Mouse (Mus musculus): Measurements from ENCODE around the gene Lamtor2. TPM values are rescaled to one million over a fixed set of nuclear protein-coding genes. Genes with fewer than 3 reads are reported as not detected.

Gene Lamtor2
- polyA plus RNA-seq, 1 experiment, result 136 TPM

- no peak overlapping the region for H3K4me3 ChIP-seq (ENCODE audit: insufficient read depth, poor library complexity, severe bottlenecking)
- H3K79me2 ChIP-seq (ENCODE audit: control insufficient read depth, insufficient read depth), result peaks cover 77% of the 10 kb centered on the region
- H3ac ChIP-seq (ENCODE audit: control insufficient read depth, insufficient read length, low read depth), result no peak overlapping the region
- H3K79me3 ChIP-seq (ENCODE audit: low read depth), result peaks cover 28% of the 10 kb centered on the region
- H3K27me3 ChIP-seq (ENCODE audit: control insufficient read depth, insufficient read depth, insufficient read length), result no peaks in the 10 kb centered on the region
- TF ChIP-seq CTCF (IDR thresholded peaks at IDR 0.05; ENCODE audit: control insufficient read depth, insufficient read depth, insufficient read length), result no peak
- TF ChIP-seq USF1 (IDR thresholded peaks at IDR 0.05; ENCODE audit: low read depth), result no peak
- TF ChIP-seq CEBPB (IDR thresholded peaks at IDR 0.05; ENCODE audit: low read depth), result no peak
- no peak for TF ChIP-seq FOSL1 (IDR thresholded peaks at IDR 0.05; ENCODE audit: insufficient read depth, low read length, poor library complexity, severe bottlenecking)
- TF ChIP-seq MAX (IDR thresholded peaks at IDR 0.05), result no peak
- no peak for TF ChIP-seq MYOD1 (IDR thresholded peaks at IDR 0.05; ENCODE audit: control insufficient read depth, insufficient read length, low read depth)
- no peak for TF ChIP-seq MYOG (IDR thresholded peaks at IDR 0.05; ENCODE audit: control insufficient read depth, extremely low read depth, insufficient read length)
- H3K36me3 ChIP-seq (ENCODE audit: control insufficient read depth, insufficient read depth), result peaks cover 1% of the 10 kb centered on the region
These were observed 23.5 kb downstream of the Lamtor2 start for GRCm38 (mm10) chr3:88529204-88530000.

- H3K27me3 ChIP-seq (ENCODE audit: control insufficient read depth, insufficient read depth, insufficient read length), result no peaks in the 10 kb centered on the region
- H3K79me2 ChIP-seq (ENCODE audit: control insufficient read depth, insufficient read depth), result peaks cover 69% of the 10 kb centered on the region
- TF ChIP-seq CTCF (IDR thresholded peaks at IDR 0.05; ENCODE audit: control insufficient read depth, insufficient read depth, insufficient read length) (no peak), MYOG (IDR thresholded peaks at IDR 0.05; ENCODE audit: control insufficient read depth, extremely low read depth, insufficient read length) (no peak), MAX (IDR thresholded peaks at IDR 0.05) (no peak), MYOD1 (IDR thresholded peaks at IDR 0.05; ENCODE audit: control insufficient read depth, insufficient read length, low read depth) (no peak), FOSL1 (IDR thresholded peaks at IDR 0.05; ENCODE audit: insufficient read depth, low read length, poor library complexity, severe bottlenecking) (no peak), CEBPB (IDR thresholded peaks at IDR 0.05; ENCODE audit: low read depth) (no peak), USF1 (IDR thresholded peaks at IDR 0.05; ENCODE audit: low read depth) (no peak)
- no peak overlapping the region for H3ac ChIP-seq (ENCODE audit: control insufficient read depth, insufficient read length, low read depth)
- H3K4me3 ChIP-seq (ENCODE audit: insufficient read depth, poor library complexity, severe bottlenecking), result no peak overlapping the region
- peaks cover 23% of the 10 kb centered on the region for H3K79me3 ChIP-seq (ENCODE audit: low read depth)
- peaks cover 6% of the 10 kb centered on the region for H3K36me3 ChIP-seq (ENCODE audit: control insufficient read depth, insufficient read depth)
These were observed 24.2 kb downstream of the Lamtor2 start for GRCm38 (mm10) chr3:88528646-88529045.

- no peak overlapping the region for H3ac ChIP-seq (ENCODE audit: control insufficient read depth, insufficient read length, low read depth)
- no peak overlapping the region for H3K4me3 ChIP-seq (ENCODE audit: insufficient read depth, poor library complexity, severe bottlenecking)
- no peaks in the 10 kb centered on the region for H3K27me3 ChIP-seq (ENCODE audit: control insufficient read depth, insufficient read depth, insufficient read length)
- peaks cover 58% of the 10 kb centered on the region for H3K79me2 ChIP-seq (ENCODE audit: control insufficient read depth, insufficient read depth)
- TF ChIP-seq MYOD1 (IDR thresholded peaks at IDR 0.05; ENCODE audit: control insufficient read depth, insufficient read length, low read depth) (no peak), MYOG (IDR thresholded peaks at IDR 0.05; ENCODE audit: control insufficient read depth, extremely low read depth, insufficient read length) (no peak)
- peaks cover 6% of the 10 kb centered on the region for H3K36me3 ChIP-seq (ENCODE audit: control insufficient read depth, insufficient read depth)
- peaks cover 13% of the 10 kb centered on the region for H3K79me3 ChIP-seq (ENCODE audit: low read depth)
These were observed 25.3 kb downstream of the Lamtor2 start for GRCm38 (mm10) chr3:88527565-88527964.

GRCm38 (mm10) chr3:88526157-88527131 is 26.4 kb downstream of the Lamtor2 start:
- TF ChIP-seq MYOG (IDR thresholded peaks at IDR 0.05; ENCODE audit: control insufficient read depth, extremely low read depth, insufficient read length) (no peak), CEBPB (IDR thresholded peaks at IDR 0.05; ENCODE audit: low read depth) (no peak), CTCF (IDR thresholded peaks at IDR 0.05; ENCODE audit: control insufficient read depth, insufficient read depth, insufficient read length) (peak; percentile 99), MAX (IDR thresholded peaks at IDR 0.05) (peak; percentile 69)
- peaks cover 47% of the 10 kb centered on the region for H3K79me2 ChIP-seq (ENCODE audit: control insufficient read depth, insufficient read depth)
- H3K27me3 ChIP-seq (ENCODE audit: control insufficient read depth, insufficient read depth, insufficient read length), result no peaks in the 10 kb centered on the region
- peaks cover 9% of the 10 kb centered on the region for H3K79me3 ChIP-seq (ENCODE audit: low read depth)
- H3ac ChIP-seq (ENCODE audit: control insufficient read depth, insufficient read length, low read depth), result no peak overlapping the region
- peaks cover 6% of the 10 kb centered on the region for H3K36me3 ChIP-seq (ENCODE audit: control insufficient read depth, insufficient read depth)
- no peak overlapping the region for H3K4me3 ChIP-seq (ENCODE audit: insufficient read depth, poor library complexity, severe bottlenecking)

- H3K79me2 ChIP-seq (ENCODE audit: control insufficient read depth, insufficient read depth), result peaks cover 33% of the 10 kb centered on the region
- TF ChIP-seq FOSL1 (IDR thresholded peaks at IDR 0.05; ENCODE audit: insufficient read depth, low read length, poor library complexity, severe bottlenecking) (no peak), CEBPB (IDR thresholded peaks at IDR 0.05; ENCODE audit: low read depth) (no peak), MYOG (IDR thresholded peaks at IDR 0.05; ENCODE audit: control insufficient read depth, extremely low read depth, insufficient read length) (no peak), USF1 (IDR thresholded peaks at IDR 0.05; ENCODE audit: low read depth) (no peak), CTCF (IDR thresholded peaks at IDR 0.05; ENCODE audit: control insufficient read depth, insufficient read depth, insufficient read length) (no peak), MAX (IDR thresholded peaks at IDR 0.05) (no peak), MYOD1 (IDR thresholded peaks at IDR 0.05; ENCODE audit: control insufficient read depth, insufficient read length, low read depth) (no peak)
- no peak overlapping the region for H3K4me3 ChIP-seq (ENCODE audit: insufficient read depth, poor library complexity, severe bottlenecking)
- H3K36me3 ChIP-seq (ENCODE audit: control insufficient read depth, insufficient read depth), result peaks cover 6% of the 10 kb centered on the region
- H3K79me3 ChIP-seq (ENCODE audit: low read depth), result peaks cover 4% of the 10 kb centered on the region
- H3K27me3 ChIP-seq (ENCODE audit: control insufficient read depth, insufficient read depth, insufficient read length), result no peaks in the 10 kb centered on the region
- no peak overlapping the region for H3ac ChIP-seq (ENCODE audit: control insufficient read depth, insufficient read length, low read depth)
These were observed 27.9 kb downstream of the Lamtor2 start for GRCm38 (mm10) chr3:88525021-88525420.

Measured in C2C12 (cell line).